Mouse (Mus musculus) layer of hippocampus, adult 2 months (tissue): ENCODE measurements around the gene Marveld2. TPM values are rescaled to one million over a fixed set of nuclear protein-coding genes. Genes with fewer than 3 reads are reported as not detected.

Source experiments
- DNase-seq, 2 experiments: peaks; one replicate each; pipeline ENCODE4 v3.0.0; 2022; ENCODE audit warnings: low spot score in 2 of 2
- H3K27ac ChIP-seq: fragments of 200-600 bp; 2 replicates; pipeline ENCODE4 v1.8.1; 2022
- H3K4me3 ChIP-seq: fragments of 200-600 bp; 2 replicates; pipeline ENCODE4 v1.8.1; 2022; ENCODE audit warnings: mild to moderate bottlenecking
- CTCF ChIP-seq: fragments of 200-600 bp; conservative IDR thresholded peaks from 2 replicates; pipeline ENCODE4 v1.8.1; 2022; ENCODE audit warnings: antibody characterized with exemption, mild to moderate bottlenecking, moderate library complexity
- total RNA-seq, 2 experiments: library from RNA; stranded (reverse); gene quantifications; 2 replicates each; pipeline ENCODE4 v1.2.3; 2021

Marveld2 gene
- total RNA-seq, 2 experiments from 2014 or later: 1.3 to 1.6 TPM

GRCm38 (mm10) chr13:100612251-100612650 lies 4.5 kb downstream of the Marveld2 start:
- H3K4me3 ChIP-seq: no peak overlapping the region
- DNase-seq: no peak
- no peak for TF ChIP-seq CTCF
- H3K27ac ChIP-seq: no peak overlapping the region

DNA sequence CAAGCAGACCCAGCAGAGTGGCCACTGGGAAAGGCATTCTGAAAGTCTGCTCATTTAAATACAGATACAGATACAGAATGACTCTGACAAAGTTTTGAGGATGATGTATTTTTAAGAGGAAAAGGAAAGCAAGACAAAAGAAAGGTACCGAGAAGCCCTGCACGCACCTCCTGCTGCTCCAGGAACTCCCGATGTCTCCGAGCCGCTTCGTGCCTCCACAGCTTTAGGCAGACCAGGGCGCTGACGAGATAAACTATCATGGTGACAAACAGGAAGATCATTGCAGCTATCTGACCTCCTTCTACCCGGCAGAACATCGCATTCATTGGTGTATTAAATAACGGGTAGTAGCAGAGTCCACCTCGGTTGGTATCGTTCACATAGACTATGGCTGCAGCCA lies 5.5 kb downstream of the Marveld2 start:
- no peak for TF ChIP-seq CTCF
- Histone ChIP-seq H3K27ac (no peak overlapping the region), H3K4me3 (no peak overlapping the region)
- DNase-seq: no peak

DNA sequence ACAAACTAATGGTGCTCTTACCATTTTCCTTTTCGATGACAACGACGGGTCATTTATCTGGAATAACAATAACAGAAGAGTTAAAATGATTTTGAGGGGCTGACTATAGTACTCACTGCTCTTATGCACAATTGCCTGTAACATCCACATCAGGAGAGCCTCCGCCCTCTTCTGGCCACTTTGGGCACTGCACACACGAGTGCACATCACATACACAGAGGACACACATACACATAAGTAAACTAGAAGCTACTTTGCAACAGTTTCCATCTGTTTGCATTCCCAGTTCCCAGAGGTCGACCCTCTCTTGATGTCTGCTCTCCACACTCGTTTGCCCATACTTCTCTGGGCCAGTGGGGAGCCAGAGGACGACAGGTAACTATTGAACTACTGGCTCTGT lies 9.0 kb downstream of the Marveld2 start:
- peak; percentile 54 for TF ChIP-seq CTCF
- no peak for DNase-seq
- H3K4me3 ChIP-seq: no peak overlapping the region
- H3K27ac ChIP-seq: no peak overlapping the region

DNA sequence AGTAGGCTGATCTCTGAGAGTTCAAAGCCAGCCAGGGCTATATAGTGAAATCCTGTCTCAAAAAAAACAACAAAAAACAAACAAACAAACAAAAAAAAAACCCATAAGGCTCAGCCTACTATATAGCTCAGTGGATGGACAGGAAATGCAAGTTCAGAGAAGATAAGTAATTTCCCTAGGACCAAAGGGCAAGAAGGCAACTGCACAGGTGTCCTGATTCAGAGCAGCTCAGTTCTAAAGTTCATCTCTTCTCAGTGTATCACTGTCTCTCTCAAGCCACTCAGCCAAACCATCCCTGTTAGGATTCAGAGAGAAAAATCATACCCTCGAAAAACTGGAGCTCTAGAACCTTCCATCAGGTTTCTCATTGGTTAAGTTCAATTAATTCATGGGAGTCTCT lies 10.9 kb downstream of the Marveld2 start:
- H3K4me3 ChIP-seq: no peak overlapping the region
- DNase-seq: no peak

DNA sequence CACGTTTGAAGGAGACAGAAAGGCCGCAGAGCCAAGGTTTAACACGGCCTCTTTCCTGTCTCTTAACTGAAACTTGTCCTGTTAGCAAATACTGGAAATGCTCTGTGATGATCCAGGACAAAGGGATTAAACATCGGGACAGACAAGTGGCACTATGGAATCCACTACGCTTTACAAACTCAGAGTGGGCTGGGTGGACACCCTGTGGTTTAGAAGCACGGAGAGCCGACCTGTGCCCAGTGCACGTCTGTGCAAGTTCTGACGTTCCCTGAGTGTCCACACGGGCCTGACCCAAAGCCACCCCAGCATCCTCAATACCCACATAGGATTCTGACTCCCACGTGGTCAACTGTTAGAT lies 13.1 kb downstream of the Marveld2 start:
- Histone ChIP-seq H3K4me3 (no peak overlapping the region), H3K27ac (no peak overlapping the region)
- TF ChIP-seq CTCF: no peak
- DNase-seq: no peak

More for the DNA sequence above, 10.9 kb downstream of the Marveld2 start:
- H3K27ac ChIP-seq: no peak overlapping the region
- no peak for TF ChIP-seq CTCF

DNA sequence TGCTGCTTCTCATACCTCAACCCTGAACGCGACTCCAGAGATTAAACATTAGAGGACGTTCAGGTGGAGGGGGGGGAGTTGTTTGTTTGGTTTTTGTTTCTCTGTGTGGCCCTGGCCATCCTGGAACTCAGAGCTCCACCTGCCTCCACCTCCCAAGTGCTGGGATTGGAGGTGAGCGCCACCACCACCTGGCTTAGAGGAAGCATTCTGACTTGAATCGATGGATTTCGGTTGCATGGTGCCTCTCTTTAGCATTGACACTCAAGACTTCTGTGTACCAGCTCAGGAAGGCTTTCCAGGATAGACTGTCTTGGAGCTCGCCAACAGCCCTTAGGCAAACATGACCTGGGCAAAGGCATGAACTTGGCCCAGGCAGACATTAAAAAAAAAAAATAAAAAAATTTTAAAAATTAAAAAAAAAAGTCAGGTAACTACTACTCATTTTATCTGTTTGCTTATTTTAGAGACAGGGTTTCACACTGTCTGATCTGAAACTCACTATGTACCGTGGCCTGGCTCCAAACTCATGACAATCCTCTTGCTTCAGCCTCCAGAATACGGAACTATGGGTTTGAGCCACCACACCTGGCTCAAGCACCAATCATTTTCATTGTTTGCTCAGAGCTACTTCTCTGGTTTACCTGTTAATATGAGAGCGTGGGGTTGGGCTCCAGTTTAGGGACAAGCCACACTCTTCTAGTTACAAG lies 13.6 kb downstream of the Marveld2 start:
- Histone ChIP-seq H3K27ac (no peak overlapping the region), H3K4me3 (no peak overlapping the region)
- no peak for DNase-seq
- TF ChIP-seq CTCF: no peak

DNA sequence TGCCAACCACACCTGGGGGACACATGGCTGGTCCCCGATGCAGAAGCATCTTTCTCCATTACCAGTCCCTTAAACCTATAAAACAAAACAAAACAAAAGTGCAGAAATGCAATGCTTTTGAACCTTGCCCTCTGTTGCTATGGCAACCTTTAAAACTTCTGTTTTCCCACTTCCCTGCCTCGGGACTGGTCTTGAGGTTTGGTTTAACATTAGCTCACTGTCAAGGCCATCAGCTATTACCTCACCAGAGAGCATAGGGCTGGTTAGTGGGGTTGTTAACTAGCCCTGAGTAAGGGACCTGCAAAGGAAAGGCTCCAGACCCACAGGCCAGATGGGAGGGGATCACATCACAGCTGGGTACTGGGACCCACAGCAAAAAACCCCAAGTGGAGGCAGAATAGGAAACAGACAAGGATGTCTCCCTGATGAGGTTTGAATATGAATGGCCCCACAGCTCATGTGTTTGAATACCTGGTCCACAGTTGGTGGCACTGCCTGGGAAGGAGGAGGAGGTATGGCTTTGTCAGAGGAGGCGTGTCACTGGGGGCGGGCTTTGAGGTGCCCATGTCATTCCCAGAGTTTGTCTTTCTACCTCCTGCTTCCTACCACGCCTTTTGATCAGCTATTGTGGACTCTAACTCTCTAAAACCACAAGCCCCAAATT lies 14.4 kb downstream of the Marveld2 start:
- no peak overlapping the region for H3K27ac ChIP-seq
- no peak for TF ChIP-seq CTCF
- no peak overlapping the region for H3K4me3 ChIP-seq
- DNase-seq: no peak

DNA sequence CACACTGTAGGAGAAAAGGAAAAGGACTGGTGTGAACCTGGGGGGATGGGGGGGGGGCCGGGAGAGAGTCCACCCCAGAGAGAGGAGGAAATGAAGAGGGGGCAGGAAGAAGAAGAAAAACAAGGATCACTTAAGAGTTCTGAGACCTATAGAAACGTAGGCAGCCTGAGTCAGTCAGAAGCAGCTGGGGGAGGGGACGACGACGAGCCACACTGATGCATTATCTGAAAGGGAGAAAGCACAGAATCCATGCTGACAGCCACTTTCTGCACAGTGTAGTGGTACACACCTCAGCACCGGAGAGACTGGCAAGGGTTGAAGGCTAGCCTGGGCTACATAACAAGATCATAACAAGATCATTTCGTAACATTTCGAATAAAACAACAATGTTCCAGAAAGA lies 15.7 kb downstream of the Marveld2 start:
- no peak overlapping the region for H3K27ac ChIP-seq
- no peak for TF ChIP-seq CTCF
- no peak overlapping the region for H3K4me3 ChIP-seq
- DNase-seq: no peak

- Histone ChIP-seq H3K4me3 (no peak overlapping the region), H3K27ac (0 out of 2 replicates have a peak overlapping the region, but pooled peaks have one; percentile 28)
- TF ChIP-seq CTCF: no peak
- DNase-seq: no peak
Observed at GRCm38 (mm10) chr13:100600317-100600716, 16.5 kb downstream of the Marveld2 start.

GRCm38 (mm10) chr13:100597284-100597683 lies 19.5 kb downstream of the Marveld2 start:
- no peak for DNase-seq
- TF ChIP-seq CTCF: no peak
- H3K27ac ChIP-seq: no peak overlapping the region
- no peak overlapping the region for H3K4me3 ChIP-seq

DNA sequence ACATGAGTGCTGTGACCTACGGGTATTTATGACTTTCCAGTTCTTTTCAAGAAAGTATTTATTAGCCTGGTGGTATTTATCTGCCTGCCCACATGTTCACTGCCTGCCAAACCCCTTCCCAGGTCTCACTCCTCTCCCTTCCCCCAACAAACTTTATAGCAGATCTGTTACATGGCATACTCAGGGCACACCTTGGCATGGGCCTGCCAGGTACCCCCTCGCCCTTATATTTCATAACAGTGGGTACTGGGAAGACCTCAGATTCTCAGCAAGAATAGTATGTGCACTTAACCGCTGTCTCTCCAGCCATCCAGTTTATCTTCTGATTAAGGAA lies 21.3 kb downstream of the Marveld2 start:
- H3K4me3 ChIP-seq: no peak overlapping the region
- no peak for TF ChIP-seq CTCF
- no peak overlapping the region for H3K27ac ChIP-seq
- no peak for DNase-seq

GRCm38 (mm10) chr13:100594838-100595551 lies 21.8 kb downstream of the Marveld2 start:
- no peak for DNase-seq
- Histone ChIP-seq H3K27ac (no peak overlapping the region), H3K4me3 (no peak overlapping the region)
- no peak for TF ChIP-seq CTCF

DNA sequence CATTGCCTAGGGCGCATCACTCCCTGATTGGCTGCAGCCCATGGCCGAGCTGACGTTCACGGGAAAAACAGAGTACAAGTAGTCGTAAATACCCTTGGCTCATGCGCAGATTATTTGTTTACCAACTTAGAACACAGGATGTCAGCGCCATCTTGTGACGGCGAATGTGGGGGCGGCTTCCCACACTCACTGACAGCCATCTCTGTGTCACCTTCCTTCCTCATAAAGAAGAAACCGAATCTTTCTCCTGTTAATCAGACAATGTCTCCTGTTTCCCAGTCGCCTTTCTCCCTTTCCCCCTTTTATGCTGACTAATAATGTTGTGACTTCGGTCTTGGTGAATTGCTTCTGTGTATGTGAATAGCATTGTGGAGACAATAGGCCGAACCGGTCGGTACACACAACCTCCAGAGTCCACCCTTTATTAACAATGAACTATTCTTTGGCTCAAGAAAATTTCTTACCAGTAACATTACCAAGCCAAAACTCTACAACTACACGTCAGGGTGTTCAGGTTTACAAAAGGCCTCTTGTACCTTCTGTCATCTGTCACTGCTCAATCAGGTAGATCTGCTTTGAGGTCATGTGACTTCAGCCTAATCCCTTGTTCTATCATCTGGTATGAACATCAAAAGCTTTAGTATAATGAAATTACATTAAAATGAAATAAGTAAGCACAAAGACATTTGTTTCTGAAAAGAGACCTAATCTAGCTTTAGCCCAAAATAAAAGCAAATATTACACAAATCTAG lies 22.6 kb downstream of the Marveld2 start:
- Histone ChIP-seq H3K4me3 (peak overlapping the region; percentile 29), H3K27ac (peak overlapping the region; percentile 86)
- peak; percentile 36 for TF ChIP-seq CTCF
- peak; percentile 21 to 30 for DNase-seq
